Mouse (Mus musculus) liver, adult (tissue): ENCODE data around the gene Borcs8.

ENCODE experiments used
- GATA4 ChIP-seq: IDR thresholded peaks from 2 replicates; pipeline ENCODE4 v1.6.1; 2014; ENCODE audit warnings: mild to moderate bottlenecking, low read length; ENCODE audit not compliant: insufficient replicate concordance

Borcs8 gene

DNA sequence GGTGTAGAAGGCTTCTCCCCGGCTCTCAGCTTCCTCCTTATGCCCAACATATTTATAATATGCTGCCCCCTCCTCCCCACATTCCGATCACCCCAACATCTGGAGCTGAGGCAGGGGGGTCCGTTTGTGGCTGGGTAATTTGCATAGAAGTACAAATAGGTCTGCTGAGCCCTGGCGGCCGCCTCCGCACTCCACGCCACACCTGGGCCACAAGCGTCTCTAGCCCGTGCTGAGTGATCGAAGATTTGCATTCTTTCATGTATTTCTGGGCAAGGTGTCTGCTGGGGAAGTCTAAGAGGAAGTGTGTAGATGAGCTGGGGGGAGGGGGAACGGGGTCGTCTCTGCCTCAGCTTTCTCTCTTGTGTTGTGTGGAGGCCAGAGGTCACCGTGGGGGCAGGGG lies 20.7 kb downstream of the Borcs8 start:
- TF ChIP-seq GATA4: no peak

DNA sequence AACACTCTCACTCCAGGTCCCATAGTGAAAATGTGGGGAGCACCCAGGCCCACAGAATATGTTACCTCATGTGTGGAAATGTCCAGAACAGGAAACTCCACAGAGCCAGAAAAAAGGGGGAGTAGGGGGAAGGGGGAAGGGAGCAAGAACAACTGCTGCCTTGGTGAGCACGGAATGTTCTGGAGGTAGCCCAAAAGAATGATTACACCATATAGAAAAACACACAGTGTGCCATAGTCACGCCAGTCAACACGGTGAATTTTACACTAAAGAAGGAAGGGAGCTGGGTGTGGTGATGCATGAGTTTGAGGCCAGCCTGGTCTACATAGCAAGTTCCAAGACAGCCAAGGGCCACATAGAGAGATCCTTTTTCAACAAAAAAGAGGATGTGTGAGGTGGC lies 24.0 kb downstream of the Borcs8 start:
- no peak for TF ChIP-seq GATA4

DNA sequence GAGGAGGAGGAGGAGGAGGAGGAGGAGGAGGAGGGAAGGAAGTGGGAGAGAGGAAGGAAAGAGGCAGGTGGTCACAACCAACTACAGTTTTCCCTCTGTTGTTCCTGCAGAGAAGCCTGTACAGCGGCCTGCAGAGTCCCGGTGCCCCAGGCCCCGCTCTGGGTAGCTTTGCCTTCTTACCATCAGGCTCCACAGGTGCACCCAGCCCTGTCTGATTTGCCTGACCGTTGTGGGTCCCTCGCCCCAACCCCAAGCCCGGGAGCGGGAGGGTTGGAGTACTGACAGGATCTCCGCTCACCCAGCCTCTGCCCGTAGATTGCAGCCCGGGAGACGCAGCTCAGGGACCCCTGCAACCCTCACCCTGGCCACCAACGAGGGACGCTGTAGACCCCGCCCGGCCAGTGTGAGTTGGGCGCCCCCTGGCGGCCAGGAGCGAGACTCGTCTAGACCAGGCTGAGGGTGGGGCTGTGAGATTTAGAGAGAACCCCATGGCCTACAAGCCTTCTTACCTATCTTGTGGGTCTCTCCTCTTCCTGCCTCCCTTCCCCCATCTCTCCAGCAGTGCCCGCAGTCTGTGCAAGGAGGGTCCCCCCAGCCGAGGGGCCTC lies 27.3 kb downstream of the Borcs8 start:
- no peak for TF ChIP-seq GATA4

DNA sequence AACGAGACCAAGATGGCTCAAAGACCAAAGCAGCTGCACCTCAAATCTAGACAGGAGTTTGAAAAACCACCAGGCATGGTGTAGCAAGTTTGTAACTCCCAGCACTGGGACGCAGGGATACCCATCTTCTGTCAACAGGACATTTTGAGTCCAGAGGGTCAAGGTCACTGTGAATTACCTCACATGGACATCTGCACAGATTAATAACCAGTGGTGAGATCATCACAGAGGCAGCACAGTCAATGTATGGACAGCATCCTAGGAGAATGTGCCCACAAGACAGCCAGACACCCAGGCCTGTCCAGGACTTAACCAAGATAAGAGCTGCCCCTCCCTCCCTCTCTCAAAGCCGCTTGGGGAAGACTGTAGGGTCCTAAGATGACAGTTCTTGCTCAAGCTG lies 30.8 kb downstream of the Borcs8 start:
- TF ChIP-seq GATA4: no peak

DNA sequence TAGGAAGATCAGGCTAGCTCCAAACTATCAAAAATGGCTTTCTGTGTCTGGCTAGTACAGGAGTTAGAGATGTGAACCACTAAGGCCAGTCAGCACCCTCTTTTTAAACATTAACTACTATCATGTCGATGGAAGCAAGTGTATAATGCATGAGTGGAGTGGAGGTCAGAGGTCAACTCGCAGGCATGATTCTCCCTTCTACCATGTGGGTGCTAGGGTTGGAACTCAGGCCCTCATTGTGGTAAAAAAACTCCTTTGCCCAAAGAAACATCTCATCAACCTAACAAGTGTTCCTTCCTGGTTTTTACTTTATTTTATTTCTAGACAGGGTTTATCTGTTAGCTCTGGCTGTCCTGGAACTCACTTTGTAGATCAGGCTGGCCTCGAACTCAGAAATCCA lies 31.4 kb downstream of the Borcs8 start:
- TF ChIP-seq GATA4: no peak

DNA sequence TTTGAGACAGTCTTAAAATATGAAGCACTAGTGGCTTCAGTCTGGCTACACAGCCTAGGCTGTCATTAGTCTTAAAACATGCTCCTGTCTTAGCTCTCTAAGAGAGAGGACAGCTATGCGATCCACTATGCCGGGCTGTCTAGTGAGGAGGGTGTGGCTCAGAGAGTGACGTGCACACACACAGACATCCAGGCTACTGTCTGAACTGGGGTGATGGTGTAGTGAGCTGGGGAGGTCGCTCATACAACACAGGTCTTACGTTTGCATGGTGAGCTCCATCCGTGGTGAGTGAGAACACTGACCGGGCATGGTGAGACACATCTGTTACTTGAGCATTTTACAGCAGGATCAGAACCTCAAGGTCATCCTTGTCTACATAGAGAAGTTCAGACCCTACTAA lies 31.9 kb downstream of the Borcs8 start:
- no peak for TF ChIP-seq GATA4

DNA sequence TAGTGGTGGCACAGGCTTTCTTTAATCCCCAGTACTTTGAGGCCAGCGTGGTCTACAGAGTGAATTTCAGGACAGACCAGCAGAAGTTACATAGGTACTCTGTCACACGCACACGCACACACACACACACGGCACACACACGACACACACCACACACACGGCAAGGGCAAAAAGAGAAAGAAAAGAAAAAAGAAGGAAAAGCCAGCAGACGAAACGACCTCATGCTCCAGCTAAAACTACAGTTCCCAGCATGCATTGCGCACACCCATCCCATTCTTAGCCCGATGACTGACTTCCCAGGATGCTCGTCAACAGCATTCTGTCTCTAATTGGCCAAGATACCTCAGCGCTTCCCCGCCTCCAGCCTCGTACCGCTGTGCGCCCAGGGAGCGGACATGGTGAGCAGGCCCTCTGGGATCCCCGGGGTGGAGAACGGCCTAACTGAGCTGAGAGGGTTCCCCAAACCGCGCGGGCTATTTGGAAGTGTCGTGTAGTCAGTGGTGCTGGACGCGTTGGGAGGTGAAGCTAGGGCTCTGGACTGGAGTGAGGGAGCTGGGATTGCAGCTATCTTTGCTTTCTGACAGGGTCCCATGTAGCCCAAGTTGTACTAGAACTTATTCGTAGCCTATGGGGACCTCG lies 32.9 kb downstream of the Borcs8 start, which contains the start of gene Tmem161a:
TSS of gene Tmem161a (plus strand) at position 314 of the 639 bp plus-strand sequence.
- peak; percentile 28; the same call in 1 of the 2 replicates for TF ChIP-seq GATA4

DNA sequence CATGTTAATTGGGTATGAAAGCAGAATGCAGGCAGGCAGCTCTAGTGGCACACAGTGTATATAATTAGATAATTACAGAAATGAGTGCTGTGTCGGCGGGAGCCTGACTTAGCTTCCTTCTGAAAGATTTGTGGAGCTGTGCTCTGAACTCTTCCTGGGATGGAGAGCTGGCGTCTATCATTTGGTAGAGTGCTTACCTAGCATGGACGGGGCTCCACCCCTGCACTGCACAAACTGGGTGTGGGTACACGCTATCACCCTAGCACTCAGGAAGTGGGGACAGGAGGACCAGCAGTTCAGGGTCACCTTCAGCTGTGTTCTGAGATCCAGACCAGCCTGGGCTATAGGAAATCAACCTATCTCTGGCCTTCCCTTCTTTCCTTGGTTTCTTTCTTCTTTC lies 34.0 kb downstream of the Borcs8 start:
- TF ChIP-seq GATA4: no peak

DNA sequence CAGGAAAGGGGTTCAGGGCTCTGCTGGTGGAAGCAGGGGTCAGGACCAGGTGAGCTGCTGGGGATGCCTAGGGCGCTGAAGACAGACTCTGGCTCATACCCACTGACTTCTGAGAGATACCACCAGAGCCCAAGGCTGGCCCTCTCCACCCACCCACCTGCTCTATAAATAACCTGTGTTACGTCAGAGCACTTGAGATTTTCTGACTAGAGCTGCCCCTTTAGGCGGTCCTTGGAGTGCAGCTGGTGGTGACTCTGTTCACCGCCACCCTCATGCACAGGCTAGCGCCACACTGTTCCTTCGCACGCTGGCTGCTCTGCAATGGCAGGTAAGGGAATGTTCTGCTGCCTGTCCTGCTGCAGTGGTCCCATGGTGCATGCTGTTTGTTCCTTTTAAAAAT lies 34.8 kb downstream of the Borcs8 start:
- no peak for TF ChIP-seq GATA4

DNA sequence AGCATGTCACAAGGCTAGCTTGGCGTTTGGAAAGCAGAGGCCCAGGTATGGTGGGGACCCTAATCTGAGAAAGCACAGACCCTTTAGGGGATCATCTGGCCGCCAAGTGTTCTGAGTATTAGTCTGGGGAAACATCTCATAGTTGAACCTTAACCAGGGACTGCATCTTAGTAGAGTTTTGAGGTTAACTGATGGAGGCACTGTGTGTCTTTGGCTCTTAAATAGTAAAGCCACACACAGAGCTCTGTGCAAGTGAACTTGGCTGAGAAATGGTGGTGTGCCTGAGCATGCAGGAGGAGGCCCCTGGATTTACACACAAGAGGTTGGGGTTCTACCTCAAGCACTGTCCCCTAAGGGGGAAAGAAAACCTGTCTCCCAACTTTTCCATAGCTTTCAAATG lies 38.9 kb downstream of the Borcs8 start:
- no peak for TF ChIP-seq GATA4

DNA sequence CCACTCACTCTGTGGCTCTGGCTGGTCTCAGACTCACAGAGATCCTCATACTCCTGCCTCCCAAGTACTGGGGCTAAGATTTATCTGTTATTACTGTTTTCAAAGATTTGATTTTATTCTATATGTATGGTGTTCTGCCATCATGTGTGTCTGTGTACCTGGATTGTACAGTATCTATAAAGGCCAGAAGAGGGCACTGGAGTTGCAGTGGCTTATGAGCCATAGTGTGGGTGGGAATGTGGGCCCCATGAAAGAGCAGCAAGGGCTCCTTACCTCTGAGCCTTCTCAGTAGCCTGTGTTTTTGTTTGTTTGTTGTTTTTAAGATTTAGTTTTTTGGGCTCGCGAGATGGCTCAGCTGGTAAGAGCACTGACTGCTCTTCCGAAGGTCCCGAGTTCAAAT lies 39.8 kb downstream of the Borcs8 start:
- TF ChIP-seq GATA4: no peak

DNA sequence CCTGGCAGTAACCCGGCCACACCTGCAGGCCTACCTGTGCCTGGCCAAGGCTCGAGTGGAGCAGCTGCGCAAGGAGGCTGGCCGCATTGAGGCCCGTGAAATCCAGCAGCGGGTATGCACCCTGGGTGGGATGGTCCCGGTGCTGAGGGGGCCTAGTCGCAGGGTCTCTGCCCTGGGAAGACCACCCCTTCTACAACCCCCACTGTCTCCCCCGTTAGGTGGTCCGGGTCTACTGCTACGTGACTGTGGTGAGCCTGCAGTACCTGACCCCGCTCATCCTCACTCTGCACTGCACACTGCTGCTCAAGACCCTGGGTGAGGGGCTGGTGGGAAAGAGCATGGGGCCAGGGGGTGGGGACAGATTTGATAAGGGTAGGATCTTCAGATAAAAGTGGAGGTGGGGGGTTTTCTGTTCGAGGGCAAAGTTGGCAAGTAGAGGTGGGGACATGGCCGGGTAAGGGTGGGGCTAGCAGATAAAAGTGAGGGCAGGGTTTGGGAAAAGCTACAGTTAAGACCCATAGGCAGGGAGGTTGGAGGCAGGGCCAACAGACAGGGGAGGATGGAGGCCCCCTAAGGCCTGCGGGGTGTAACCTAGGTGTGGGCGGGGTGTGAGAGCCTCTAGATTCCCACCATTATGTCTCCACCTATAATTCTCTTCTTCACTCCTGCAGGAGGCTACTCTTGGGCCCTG lies 42.1 kb downstream of the Borcs8 start:
- no peak for TF ChIP-seq GATA4

DNA sequence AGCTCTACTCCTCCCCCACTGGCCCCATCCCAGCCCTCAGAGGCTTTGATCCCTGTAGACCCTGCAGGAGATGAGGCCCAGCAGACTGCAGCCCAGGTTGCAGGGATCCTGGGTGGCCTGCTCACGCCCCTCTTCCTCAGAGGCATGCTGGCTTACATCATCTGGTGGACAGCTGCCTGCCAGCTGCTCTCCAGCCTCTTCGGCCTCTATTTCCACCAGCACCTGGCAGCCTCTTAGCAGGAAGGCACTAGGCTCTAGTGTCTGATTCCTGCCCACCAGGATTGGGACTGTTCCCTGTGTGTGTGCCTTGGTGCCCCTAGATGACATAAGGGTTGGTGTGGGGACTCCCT lies 42.6 kb downstream of the Borcs8 start:
- TF ChIP-seq GATA4: no peak

DNA sequence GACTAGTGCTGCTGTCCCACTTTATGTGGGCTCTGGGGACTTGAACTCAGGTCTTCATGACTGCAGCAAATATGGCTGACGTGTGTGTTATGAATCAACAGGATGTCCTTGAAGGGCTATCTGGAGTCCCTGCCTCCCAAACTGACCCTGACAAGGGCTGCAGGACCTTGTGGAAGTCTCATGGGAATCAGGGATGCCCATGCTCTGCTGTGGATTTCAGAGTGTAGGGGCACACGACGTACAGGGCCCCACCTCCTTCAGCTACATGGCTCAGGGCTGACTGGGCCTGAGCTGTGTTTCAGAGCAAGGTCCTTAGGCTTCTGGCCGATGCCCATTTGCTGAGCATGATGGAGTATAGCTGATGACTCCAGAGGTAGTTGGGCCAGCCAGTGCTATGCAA lies 43.9 kb downstream of the Borcs8 start:
- TF ChIP-seq GATA4: no peak

DNA sequence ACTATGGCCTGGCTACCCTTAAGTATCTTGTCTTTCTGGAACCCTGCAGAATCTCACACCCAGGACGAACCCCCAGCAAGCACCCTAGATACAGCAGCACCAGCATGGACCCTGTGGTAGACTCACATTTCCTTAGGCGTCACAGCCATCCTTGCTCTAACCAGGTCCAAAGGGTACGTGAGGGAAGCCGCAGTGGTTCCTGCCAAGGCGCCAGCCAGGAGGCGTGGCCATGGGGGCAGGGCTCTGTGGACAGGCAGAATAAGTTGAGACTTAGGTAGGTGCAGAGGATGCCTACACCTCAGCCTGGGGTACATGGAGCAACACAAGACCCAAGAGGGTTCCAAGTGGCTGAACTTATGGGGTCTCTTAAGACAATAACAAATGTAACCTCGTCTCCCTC lies 49.4 kb downstream of the Borcs8 start:
- no peak for TF ChIP-seq GATA4

DNA sequence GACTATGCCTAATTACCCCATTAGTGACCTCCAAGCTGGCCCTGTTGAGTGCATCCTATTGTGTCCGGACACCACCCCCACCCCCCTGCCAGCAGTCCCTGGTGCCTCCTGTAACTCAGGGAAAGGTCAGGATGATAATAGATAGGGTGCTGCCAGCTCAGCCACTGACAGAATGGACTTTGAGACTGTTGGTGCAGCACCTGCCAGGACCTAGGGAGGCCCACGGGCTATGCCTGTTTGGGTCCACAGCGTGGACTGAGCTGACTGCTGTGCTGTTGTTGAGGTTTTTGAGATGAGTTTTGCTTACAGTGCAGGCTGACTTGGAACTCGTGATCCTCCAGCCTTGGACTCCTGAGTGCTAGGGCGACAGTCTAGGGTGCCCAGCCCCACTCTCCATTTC lies 53.9 kb downstream of the Borcs8 start:
- TF ChIP-seq GATA4: peak; percentile 73; the same call in 1 of the 2 replicates
